Mouse (Mus musculus) embryonic facial prominence, embryonic 15.5 days (tissue): ENCODE data around the gene Dpep2nb. TPM values are rescaled to one million over a fixed set of nuclear protein-coding genes. Genes with fewer than 3 reads are reported as not detected.
A peak's percentile ranks its signal among the peaks of the same experiment; 100 is the strongest.

Source experiments
- ATAC-seq: fragments of 200-750 bp; cut with Nextera tagmentation; 2 replicates; pipeline ENCODE4 v1.8.0; 2017; ENCODE audit warnings: low read depth, moderate TSS enrichment; ENCODE audit not compliant: insufficient number of reproducible peaks, low FRiP score, low TSS enrichment
- H3K27ac ChIP-seq: fragments of 300-500 bp; sonication (generic); replicated peaks from 2 replicates; pipeline ENCODE4 v1.5.1; 2015; ENCODE audit warnings: mild to moderate bottlenecking, inconsistent platforms
- H3K27me3 ChIP-seq: fragments of 300-500 bp; sonication (generic); 2 replicates; pipeline ENCODE4 v1.6.1; 2015; ENCODE audit warnings: inconsistent platforms
- H3K36me3 ChIP-seq: fragments of 300-500 bp; sonication (generic); 2 replicates; pipeline ENCODE4 v1.6.1; 2015; ENCODE audit warnings: mild to moderate bottlenecking, inconsistent platforms
- H3K4me1 ChIP-seq: fragments of 300-500 bp; sonication (generic); 2 replicates; pipeline ENCODE4 v1.6.1; 2015; ENCODE audit warnings: inconsistent platforms
- H3K4me2 ChIP-seq: fragments of 300-500 bp; sonication (generic); replicated peaks from 2 replicates; pipeline ENCODE4 v1.6.1; 2015; ENCODE audit warnings: mild to moderate bottlenecking, inconsistent platforms
- H3K4me3 ChIP-seq: fragments of 300-500 bp; sonication (generic); replicated peaks from 2 replicates; pipeline ENCODE4 v1.5.1; 2015; ENCODE audit warnings: mild to moderate bottlenecking, inconsistent platforms
- H3K9ac ChIP-seq: fragments of 300-500 bp; sonication (generic); 2 replicates; pipeline ENCODE4 v1.6.1; 2015; ENCODE audit warnings: inconsistent platforms
- H3K9me3 ChIP-seq: fragments of 300-500 bp; sonication (generic); replicated peaks from 2 replicates; pipeline ENCODE4 v1.6.1; 2016; ENCODE audit warnings: inconsistent platforms
- WGBS: fragments of 180-500 bp; shearing (Covaris S2); methylation state at CpG from one replicate; pipeline ENCODE4 v1.1.7; 2015; 5-methylcytosine and 5-hydroxymethylcytosine counted together
- microRNA-seq: library from miRNA; unstranded; fragments of <30 nt; microRNA quantifications from one replicate; pipeline ENCODE4, GENCODE M21; 2016; ENCODE audit warnings: borderline number of aligned reads
- polyA plus RNA-seq: library from polyadenylated mRNA; unstranded; fragments of >200 nt; fragmentation: Nextera tagmentation; extraction: Ambion mirVana; gene quantifications from 2 replicates; pipeline ENCODE4 v1.2.1, GENCODE M21; 2015

The Dpep2nb gene
- polyA plus RNA-seq, 1 experiment from 2014 or later, result not detected

- Histone ChIP-seq H3K4me1 (peaks cover 18% of the 10 kb centered on the region), H3K4me3 (no peak overlapping the region), H3K9ac (no peak overlapping the region), H3K4me2 (no peak overlapping the region), H3K9me3 (no peaks in the 10 kb centered on the region), H3K27ac (no peak overlapping the region), H3K27me3 (no peaks in the 10 kb centered on the region), H3K36me3 (peaks cover 59% of the 10 kb centered on the region)
- WGBS, result 45% methylated on average over 3 of the region's 4 CpGs
- ATAC-seq, result no peak
These were observed 48.0 kb downstream of the Dpep2nb start for GRCm38 (mm10) chr8:105957813-105958212.

GRCm38 (mm10) chr8:105956556-105956955 is 49.2 kb downstream of the Dpep2nb start:
- Histone ChIP-seq H3K27ac (no peak overlapping the region), H3K9ac (no peak overlapping the region), H3K9me3 (no peaks in the 10 kb centered on the region), H3K4me3 (no peak overlapping the region), H3K4me1 (peaks cover 18% of the 10 kb centered on the region), H3K4me2 (no peak overlapping the region), H3K36me3 (peaks cover 68% of the 10 kb centered on the region), H3K27me3 (no peaks in the 10 kb centered on the region)
- 90% methylated on average over 4 of the region's 4 CpGs for WGBS
- no peak for ATAC-seq

GRCm38 (mm10) chr8:105951057-105951659 is 54.6 kb downstream of the Dpep2nb start:
- peak overlapping the region; percentile 66 for H3K27ac ChIP-seq
- H3K4me1 ChIP-seq, result peaks cover 16% of the 10 kb centered on the region
- H3K36me3 ChIP-seq, result peaks cover 92% of the 10 kb centered on the region
- no peak overlapping the region for H3K4me3 ChIP-seq
- H3K9ac ChIP-seq, result no peak overlapping the region
- H3K4me2 ChIP-seq, result no peak overlapping the region
- no peaks in the 10 kb centered on the region for H3K27me3 ChIP-seq
- 11% methylated on average over 7 of the region's 7 CpGs for WGBS
- no peaks in the 10 kb centered on the region for H3K9me3 ChIP-seq
- ATAC-seq, result peak; percentile 78

- no peak for ATAC-seq
- no peak overlapping the region; the same call in 1 of the 2 replicates for H3K27ac ChIP-seq
- H3K4me2 ChIP-seq, result no peak overlapping the region
- H3K36me3 ChIP-seq, result peaks cover 94% of the 10 kb centered on the region
- 62% methylated on average over 10 of the region's 10 CpGs for WGBS
- peaks cover 16% of the 10 kb centered on the region for H3K4me1 ChIP-seq
- H3K9ac ChIP-seq, result no peak overlapping the region
- no peaks in the 10 kb centered on the region for H3K27me3 ChIP-seq
- H3K4me3 ChIP-seq, result no peak overlapping the region
- no peaks in the 10 kb centered on the region for H3K9me3 ChIP-seq
These were observed 56.4 kb downstream of the Dpep2nb start for GRCm38 (mm10) chr8:105949350-105949749.

Small RNA genes lying within 50 kb of the gene (microRNA-seq; reads per million reads assigned to microRNA genes)
- not detected for gene Mir7074

Other genes with a start within 250 kb of the Dpep2nb start
- 21.9 and 23.1 TPM in 2 replicates for gene Gfod2, start 247.3 kb downstream of the Dpep2nb start, polyA plus RNA-seq
- 12.5 and 12.9 TPM in 2 replicates for gene Ranbp10, start 178.6 kb downstream of the Dpep2nb start, polyA plus RNA-seq
- 3.5 and 7.2 TPM in 2 replicates for gene Tsnaxip1, start 178.2 kb downstream of the Dpep2nb start, polyA plus RNA-seq
- 44.9 and 46.9 TPM in 2 replicates for gene Cenpt, start 152.7 kb downstream of the Dpep2nb start, polyA plus RNA-seq
- gene Thap11, start 150.8 kb downstream of the Dpep2nb start, polyA plus RNA-seq, result 73.2 and 75.8 TPM in 2 replicates
- 150 and 188 TPM in 2 replicates for gene Nutf2, start 145.4 kb downstream of the Dpep2nb start, polyA plus RNA-seq
- gene Edc4, start 125.1 kb downstream of the Dpep2nb start, polyA plus RNA-seq, result 48.9 and 56.3 TPM in 2 replicates
- 1.7 and 1.8 TPM in 2 replicates for gene Nrn1l, start 112.4 kb downstream of the Dpep2nb start, polyA plus RNA-seq
- 35.8 and 40.2 TPM in 2 replicates for gene Pskh1, start 105.5 kb downstream of the Dpep2nb start, polyA plus RNA-seq
- gene Ctrl, start 72.1 kb downstream of the Dpep2nb start, polyA plus RNA-seq, result 1.4 TPM in 2 replicates
- 31.0 and 33.8 TPM in 2 replicates for gene Psmb10, start 67.5 kb downstream of the Dpep2nb start, polyA plus RNA-seq
- 2.8 and 3.3 TPM in 2 replicates for gene Lcat, start 62.6 kb downstream of the Dpep2nb start, polyA plus RNA-seq
- gene Slc12a4, start 39.9 kb downstream of the Dpep2nb start, polyA plus RNA-seq, result 57.6 and 60.4 TPM in 2 replicates
- not detected in 2 replicates for gene Dpep3, start 26.5 kb downstream of the Dpep2nb start, polyA plus RNA-seq
- 22.9 and 26.0 TPM in 2 replicates for gene Dus2, start 14.6 kb downstream of the Dpep2nb start, polyA plus RNA-seq
- 17.2 and 17.5 TPM in 2 replicates for gene Ddx28, start 5.9 kb upstream of the Dpep2nb start, polyA plus RNA-seq
- gene Nfatc3, start 52.9 kb upstream of the Dpep2nb start, polyA plus RNA-seq, result 6.9 and 7.5 TPM in 2 replicates
- gene Esrp2, start 131.0 kb upstream of the Dpep2nb start, polyA plus RNA-seq, result 43.5 and 55.4 TPM in 2 replicates
- 17.3 and 18.6 TPM in 2 replicates for gene Pla2g15, start 144.4 kb upstream of the Dpep2nb start, polyA plus RNA-seq
- gene Slc7a6, start 162.9 kb upstream of the Dpep2nb start, polyA plus RNA-seq, result 44.0 and 49.2 TPM in 2 replicates
- 33.3 and 39.6 TPM in 2 replicates for gene Slc7a6os, start 205.0 kb upstream of the Dpep2nb start, polyA plus RNA-seq
- 41.2 and 44.5 TPM in 2 replicates for gene Prmt7, start 205.0 kb upstream of the Dpep2nb start, polyA plus RNA-seq